Mouse (Mus musculus): ENCODE results near the gene Arfgap2. TPM values are rescaled to one million over a fixed set of nuclear protein-coding genes. Genes with fewer than 3 reads are reported as not detected.

The Arfgap2 gene
- polyA plus RNA-seq, 1 experiment from 2014 or later, result 59.6 TPM

DNA sequence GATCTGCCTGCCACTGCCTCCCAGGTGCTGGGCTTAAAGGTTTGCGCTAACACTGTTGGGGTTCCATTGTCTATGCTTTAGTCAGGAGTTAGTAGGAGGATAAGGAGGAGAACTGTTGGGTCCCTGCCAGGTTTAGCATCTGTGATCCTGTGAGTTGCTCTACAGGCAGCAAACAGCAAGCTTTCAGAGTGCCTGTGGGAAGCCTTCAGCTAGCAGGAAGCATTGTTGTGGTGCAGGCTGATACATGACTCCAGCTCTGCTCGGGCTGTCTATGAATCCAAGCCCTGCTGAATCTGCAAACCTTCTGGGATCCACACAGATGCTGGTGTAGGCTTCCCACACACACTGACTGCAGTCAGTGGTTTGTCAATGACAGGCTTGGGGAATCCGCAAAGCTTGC is 21.4 kb upstream of the Arfgap2 start:
- H3K36me3 ChIP-seq (replicated peaks; ENCODE audit: control insufficient read depth, insufficient read depth), result no peaks in the 10 kb centered on the region
- H3K27ac ChIP-seq, result no peak overlapping the region
- no peaks in the 10 kb centered on the region for H3K9me3 ChIP-seq (ENCODE audit: control insufficient read depth, low read length)
- 0 out of 2 replicates have a peak, but pooled peaks have one; percentile 46 for ATAC-seq (ENCODE audit: low FRiP score)
- no peaks in the 10 kb centered on the region for H3K27me3 ChIP-seq (ENCODE audit: control insufficient read depth, insufficient read depth, low read length)
- H3K4me3 ChIP-seq (replicated peaks; ENCODE audit: low read length), result no peak overlapping the region
- no peaks in the 10 kb centered on the region for H3K4me1 ChIP-seq (replicated peaks; ENCODE audit: control insufficient read depth, insufficient read depth, low read length)
- H3K4me2 ChIP-seq (replicated peaks), result no peak overlapping the region
- no peak for DNase-seq (ENCODE audit: low spot score)
- H3K9ac ChIP-seq, result no peak overlapping the region
- WGBS, result 59% methylated on average over 3 of the region's 3 CpGs

DNA sequence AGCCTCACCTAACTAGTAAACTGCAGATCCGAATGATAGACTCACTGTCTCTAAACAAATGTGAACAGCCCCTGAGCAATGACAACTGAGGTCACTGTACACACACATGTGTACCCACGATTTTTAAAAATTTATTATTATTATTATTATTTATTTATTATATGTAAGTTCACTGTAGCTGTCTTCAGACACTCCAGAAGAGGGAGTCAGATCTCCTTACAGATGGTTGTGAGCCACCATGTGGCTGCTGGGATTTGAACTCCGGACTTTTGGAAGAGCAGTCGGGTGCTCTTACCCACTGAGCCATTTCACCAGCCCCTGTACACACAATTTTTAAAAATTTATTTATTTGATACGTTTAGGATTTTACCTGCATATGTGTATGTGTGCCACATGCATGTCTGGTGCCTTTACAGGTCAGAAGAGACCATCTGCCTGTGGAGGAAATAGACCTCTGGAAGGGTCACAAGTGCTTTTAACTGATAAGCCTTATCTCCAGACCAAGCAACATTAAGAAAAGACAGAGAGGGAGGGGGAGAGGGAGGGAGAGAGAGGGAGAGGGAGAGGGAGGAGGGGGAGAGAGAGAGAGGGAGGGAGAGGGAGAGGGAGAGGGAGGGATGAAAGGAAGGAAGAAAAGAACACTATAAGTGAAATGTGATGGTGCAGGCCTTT is 20.1 kb upstream of the Arfgap2 start:
- no peak for DNase-seq (ENCODE audit: low spot score)
- no peak overlapping the region for H3K4me3 ChIP-seq (replicated peaks; ENCODE audit: low read length)
- no peaks in the 10 kb centered on the region for H3K36me3 ChIP-seq (replicated peaks; ENCODE audit: control insufficient read depth, insufficient read depth)
- H3K9ac ChIP-seq, result no peak overlapping the region
- no peak for ATAC-seq (ENCODE audit: low FRiP score)
- H3K4me2 ChIP-seq (replicated peaks), result no peak overlapping the region
- 86% methylated on average over 5 of the region's 5 CpGs for WGBS
- no peaks in the 10 kb centered on the region for H3K27me3 ChIP-seq (ENCODE audit: control insufficient read depth, insufficient read depth, low read length)
- H3K27ac ChIP-seq, result no peak overlapping the region
- H3K4me1 ChIP-seq (replicated peaks; ENCODE audit: control insufficient read depth, insufficient read depth, low read length), result no peaks in the 10 kb centered on the region
- no peaks in the 10 kb centered on the region for H3K9me3 ChIP-seq (ENCODE audit: control insufficient read depth, low read length)

DNA sequence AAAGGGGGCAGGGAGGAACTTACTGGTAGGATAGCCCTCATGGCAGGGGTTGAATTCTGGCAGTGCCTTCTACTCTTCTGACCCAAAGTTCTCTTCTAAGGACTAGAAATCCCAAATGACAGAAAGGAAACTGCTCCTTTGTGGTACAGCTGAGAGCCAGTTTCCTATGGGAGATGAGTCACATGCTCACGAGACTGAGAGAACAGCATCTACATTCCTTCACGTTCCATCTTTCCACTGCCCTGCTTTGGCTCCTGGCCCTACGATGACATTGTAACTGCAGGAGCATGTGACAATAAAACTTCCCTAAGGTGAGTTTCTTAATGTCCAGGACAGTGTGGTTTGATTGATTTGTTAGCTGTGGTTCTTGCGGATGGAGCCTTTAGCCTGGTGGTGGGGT is 16.4 kb upstream of the Arfgap2 start:
- WGBS, result 93% methylated on average over 4 of the region's 4 CpGs
- no peak for DNase-seq (ENCODE audit: low spot score)
- no peak for ATAC-seq (ENCODE audit: low FRiP score)

DNA sequence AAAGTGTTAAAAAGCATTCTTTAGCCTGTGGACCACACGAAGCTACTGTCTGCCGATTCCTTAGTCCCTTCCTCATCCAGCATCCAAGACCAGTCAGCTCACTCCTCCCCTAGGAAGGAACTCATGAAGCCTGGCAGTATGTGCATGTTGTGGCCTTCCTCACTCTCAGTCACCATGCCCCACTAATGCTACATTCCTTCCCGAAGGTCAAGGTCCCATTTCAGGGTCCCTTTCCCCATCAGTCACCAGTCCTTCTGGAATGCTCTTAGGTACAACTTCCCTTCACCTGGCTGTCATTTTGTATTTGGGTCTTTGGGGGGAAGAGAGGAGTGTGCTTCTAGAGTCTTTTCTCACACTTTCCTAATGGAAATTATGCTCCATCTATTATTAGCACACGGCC is 12.8 kb upstream of the Arfgap2 start:
- ATAC-seq (ENCODE audit: low FRiP score) (no peak), DNase-seq (ENCODE audit: low spot score) (no peak)
- no peak overlapping the region for H3K4me3 ChIP-seq (replicated peaks; ENCODE audit: low read length)
- H3K36me3 ChIP-seq (replicated peaks; ENCODE audit: control insufficient read depth, insufficient read depth), result no peaks in the 10 kb centered on the region
- no peaks in the 10 kb centered on the region for H3K9me3 ChIP-seq (ENCODE audit: control insufficient read depth, low read length)
- 80% methylated on average over 4 of the region's 4 CpGs for WGBS
- H3K9ac ChIP-seq, result no peak overlapping the region
- H3K27me3 ChIP-seq (ENCODE audit: control insufficient read depth, insufficient read depth, low read length), result peaks cover 26% of the 10 kb centered on the region
- H3K27ac ChIP-seq, result no peak overlapping the region
- peaks cover 25% of the 10 kb centered on the region for H3K4me1 ChIP-seq (replicated peaks; ENCODE audit: control insufficient read depth, insufficient read depth, low read length)
- no peak overlapping the region for H3K4me2 ChIP-seq (replicated peaks)

More for the DNA sequence above, 16.4 kb upstream of the Arfgap2 start:
- Histone ChIP-seq H3K4me1 (replicated peaks; ENCODE audit: control insufficient read depth, insufficient read depth, low read length) (no peaks in the 10 kb centered on the region), H3K36me3 (replicated peaks; ENCODE audit: control insufficient read depth, insufficient read depth) (no peaks in the 10 kb centered on the region), H3K27ac (no peak overlapping the region), H3K27me3 (ENCODE audit: control insufficient read depth, insufficient read depth, low read length) (0 out of 2 replicates have a peak, but pooled peaks cover 2% of the 10 kb centered on the region), H3K4me2 (replicated peaks) (no peak overlapping the region), H3K9ac (no peak overlapping the region), H3K9me3 (ENCODE audit: control insufficient read depth, low read length) (no peaks in the 10 kb centered on the region), H3K4me3 (replicated peaks; ENCODE audit: low read length) (no peak overlapping the region)

DNA sequence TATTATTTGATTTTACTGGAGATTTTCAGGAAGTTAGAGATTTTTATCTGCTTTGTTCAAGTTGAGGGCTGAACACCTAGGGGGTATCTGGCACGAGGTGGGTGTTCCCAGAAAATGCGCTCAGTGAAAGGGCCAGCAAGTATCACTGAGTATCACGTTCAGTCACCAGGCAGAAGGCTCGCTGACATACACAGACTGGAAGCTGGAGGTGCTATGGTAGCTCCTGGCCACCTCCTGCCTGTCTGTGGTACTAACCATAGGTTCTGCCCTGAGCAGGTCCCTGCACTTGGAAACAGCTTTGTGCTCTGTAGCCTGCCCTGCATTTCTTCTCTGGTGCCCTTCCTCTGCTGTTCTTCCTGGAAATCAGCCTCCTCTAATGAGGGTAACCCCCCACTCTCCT is 12.3 kb upstream of the Arfgap2 start:
- Histone ChIP-seq H3K4me3 (replicated peaks; ENCODE audit: low read length) (no peak overlapping the region), H3K9me3 (ENCODE audit: control insufficient read depth, low read length) (no peaks in the 10 kb centered on the region), H3K27me3 (ENCODE audit: control insufficient read depth, insufficient read depth, low read length) (peaks cover 31% of the 10 kb centered on the region), H3K9ac (no peak overlapping the region), H3K36me3 (replicated peaks; ENCODE audit: control insufficient read depth, insufficient read depth) (no peaks in the 10 kb centered on the region), H3K4me1 (replicated peaks; ENCODE audit: control insufficient read depth, insufficient read depth, low read length) (peaks cover 30% of the 10 kb centered on the region), H3K4me2 (replicated peaks) (no peak overlapping the region), H3K27ac (no peak overlapping the region)
- 71% methylated on average over 4 of the region's 4 CpGs for WGBS
- DNase-seq (ENCODE audit: low spot score) (no peak), ATAC-seq (ENCODE audit: low FRiP score) (no peak)

DNA sequence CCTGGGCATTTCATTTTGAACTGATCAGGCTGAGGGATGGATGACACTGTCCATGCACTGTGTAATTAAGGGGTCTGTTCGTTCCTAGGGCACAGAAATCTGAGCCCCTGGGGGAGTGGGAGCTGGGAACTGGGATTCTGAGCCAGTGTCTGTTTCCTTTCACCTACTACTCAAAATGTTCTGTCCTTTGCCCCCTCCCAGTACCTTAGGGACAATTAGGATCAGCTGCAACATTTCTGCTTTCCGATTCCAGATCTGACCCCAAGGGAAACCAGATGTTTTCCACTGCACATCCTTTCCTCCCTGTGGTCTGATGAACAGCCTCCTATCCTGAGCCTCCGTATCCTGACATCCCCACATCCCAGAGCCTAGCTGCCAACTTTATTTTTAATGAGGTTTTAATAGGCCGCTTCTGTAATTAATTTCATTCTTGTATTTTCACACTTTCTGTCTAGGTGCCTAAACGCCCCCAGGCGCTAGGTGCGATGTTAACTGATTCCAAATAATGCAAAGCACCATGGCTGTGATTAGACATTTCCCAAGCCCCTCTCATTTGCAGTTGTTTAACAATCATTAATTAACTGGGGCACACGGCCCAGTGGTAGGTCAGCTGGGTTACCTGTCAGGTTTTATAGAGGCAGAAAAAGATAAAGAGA is 9.9 kb upstream of the Arfgap2 start:
- peaks cover 39% of the 10 kb centered on the region for H3K27me3 ChIP-seq (ENCODE audit: control insufficient read depth, insufficient read depth, low read length)
- peak overlapping the region; percentile 91 for H3K4me2 ChIP-seq (replicated peaks)
- no peak for DNase-seq (ENCODE audit: low spot score)
- H3K4me3 ChIP-seq (replicated peaks; ENCODE audit: low read length), result no peak overlapping the region
- H3K27ac ChIP-seq, result no peak overlapping the region
- no peak for ATAC-seq (ENCODE audit: low FRiP score)
- H3K4me1 ChIP-seq (replicated peaks; ENCODE audit: control insufficient read depth, insufficient read depth, low read length), result peaks cover 36% of the 10 kb centered on the region
- no peak overlapping the region for H3K9ac ChIP-seq
- no peaks in the 10 kb centered on the region for H3K36me3 ChIP-seq (replicated peaks; ENCODE audit: control insufficient read depth, insufficient read depth)
- H3K9me3 ChIP-seq (ENCODE audit: control insufficient read depth, low read length), result no peaks in the 10 kb centered on the region
- 25% methylated on average over 8 of the region's 8 CpGs for WGBS

DNA sequence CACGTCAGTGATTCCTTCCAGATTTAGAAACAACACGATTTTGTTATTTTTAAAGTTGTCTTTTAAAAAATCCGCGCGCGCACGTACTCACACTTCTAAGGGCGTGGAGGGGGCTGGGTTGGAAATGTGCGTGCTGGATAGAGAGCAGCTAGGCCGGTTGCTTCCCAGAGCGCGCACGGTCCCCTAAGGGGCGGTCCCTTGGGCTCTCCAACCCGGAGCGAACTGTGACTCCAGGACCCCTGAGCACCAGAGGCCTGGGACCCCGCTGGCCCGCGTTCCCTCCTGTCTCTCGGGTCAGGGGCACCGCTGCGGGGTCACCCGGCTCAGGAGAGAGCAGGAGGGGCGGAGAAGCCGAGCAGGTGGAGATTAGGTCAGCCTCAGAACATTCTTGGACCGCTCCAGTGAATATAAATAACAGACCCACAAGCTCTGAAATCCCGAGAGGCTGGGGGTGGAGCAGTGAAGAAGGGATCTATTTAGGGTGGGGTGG is 9.1 kb upstream of the Arfgap2 start, which contains the start of gene Pacsin3:
TSS of gene Pacsin3 (plus strand) at position 294 of the 490 bp plus-strand sequence.
- DNase-seq (ENCODE audit: low spot score) (no peak), ATAC-seq (ENCODE audit: low FRiP score) (no peak)
- Histone ChIP-seq H3K4me3 (replicated peaks; ENCODE audit: low read length) (peak within 1 kb of the TSS; percentile 44), H3K9ac (peak within 1 kb of the TSS; percentile 52), H3K9me3 (ENCODE audit: control insufficient read depth, low read length) (no peaks in the 10 kb centered on the region), H3K4me2 (replicated peaks) (peak within 1 kb of the TSS; percentile 91), H3K27me3 (ENCODE audit: control insufficient read depth, insufficient read depth, low read length) (peaks cover 39% of the 10 kb centered on the region), H3K27ac (no peak within 1 kb of the TSS), H3K4me1 (replicated peaks; ENCODE audit: control insufficient read depth, insufficient read depth, low read length) (peaks cover 36% of the 10 kb centered on the region), H3K36me3 (replicated peaks; ENCODE audit: control insufficient read depth, insufficient read depth) (no peaks in the 10 kb centered on the region)
- under 1% methylated on average over 27 of the region's 27 CpGs for WGBS

DNA sequence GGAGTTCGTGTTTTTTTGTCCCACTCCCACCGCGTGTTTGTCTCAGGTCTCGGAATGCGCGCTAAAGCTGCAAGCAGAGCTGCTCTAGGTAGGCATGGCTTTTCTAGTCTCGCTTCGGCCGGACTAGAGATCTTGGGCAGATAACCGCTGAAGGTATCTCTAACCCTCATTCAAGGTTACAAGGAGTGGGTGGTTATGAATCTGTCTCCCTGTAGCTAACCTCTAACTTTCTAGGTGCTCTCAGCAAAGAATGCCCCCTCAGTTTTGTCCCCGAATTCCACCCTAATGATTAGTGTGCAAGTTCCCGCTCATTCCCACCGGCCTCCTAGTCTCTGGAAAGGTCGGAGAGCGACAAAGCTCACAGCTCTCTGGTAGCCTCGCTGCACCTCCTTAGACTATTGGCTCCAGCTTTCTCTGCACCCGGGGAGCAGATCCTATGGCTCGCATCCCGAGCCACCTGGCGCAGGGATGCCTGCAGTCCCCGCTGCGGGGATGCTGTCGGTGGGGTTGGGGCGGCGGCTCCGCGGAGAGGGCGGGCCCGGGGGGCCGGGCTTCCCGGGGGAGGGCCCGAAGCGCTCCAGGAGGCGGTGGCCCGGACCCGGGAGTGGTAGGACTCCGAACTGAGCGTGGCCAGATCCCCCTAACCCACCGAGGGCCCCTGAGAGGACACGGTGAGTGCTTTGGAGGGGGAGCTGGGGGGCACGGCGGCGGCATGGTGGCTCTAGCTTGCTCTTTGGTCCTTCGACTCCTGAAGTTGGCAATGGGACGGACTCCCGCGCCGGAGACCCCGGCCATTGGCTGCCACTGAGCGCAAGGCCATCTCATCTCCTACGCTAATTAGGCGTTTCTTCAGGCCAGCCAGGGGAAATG is 8.3 kb upstream of the Arfgap2 start:
- WGBS, result under 1% methylated on average over 52 of the region's 52 CpGs
- Histone ChIP-seq H3K4me2 (replicated peaks) (peak overlapping the region; percentile 91), H3K4me3 (replicated peaks; ENCODE audit: low read length) (peak overlapping the region; percentile 44), H3K9ac (peak overlapping the region; percentile 52), H3K4me1 (replicated peaks; ENCODE audit: control insufficient read depth, insufficient read depth, low read length) (peaks cover 36% of the 10 kb centered on the region), H3K9me3 (ENCODE audit: control insufficient read depth, low read length) (no peaks in the 10 kb centered on the region), H3K36me3 (replicated peaks; ENCODE audit: control insufficient read depth, insufficient read depth) (no peaks in the 10 kb centered on the region), H3K27ac (no peak overlapping the region), H3K27me3 (ENCODE audit: control insufficient read depth, insufficient read depth, low read length) (peaks cover 39% of the 10 kb centered on the region)
- ATAC-seq (ENCODE audit: low FRiP score) (peak; percentile 49; the same call in 1 of the 2 replicates), DNase-seq (ENCODE audit: low spot score) (no peak)
